Mouse (Mus musculus) common myeloid progenitor, adult 5-6 weeks (primary cell): Measurements from ENCODE around the gene Pax8. TPM values are rescaled to one million over a fixed set of nuclear protein-coding genes. Genes with fewer than 3 reads are reported as not detected.

ENCODE experiments used
- ATAC-seq: replicated peaks from 2 replicates; pipeline ENCODE4 v1.8.0; 2016; ENCODE audit warnings: low read depth, mild to moderate bottlenecking, moderate TSS enrichment, inconsistent platforms; ENCODE audit not compliant: poor library complexity, severe bottlenecking
- total RNA-seq: library from RNA; stranded (forward); fragments of 200-1000, 187-1606 nt; gene quantifications from 2 replicates; pipeline ENCODE4 v1.2.3, GENCODE M21; 2017

Pax8 gene
- total RNA-seq, 1 experiment from 2014 or later, result not detected

GRCm38 (mm10) chr2:24421211-24421863 lies 54.1 kb downstream of the Pax8 start:
- ATAC-seq, result no peak

- ATAC-seq, result no peak
Observed at GRCm38 (mm10) chr2:24417564-24417963, 57.8 kb downstream of the Pax8 start.

GRCm38 (mm10) chr2:24417106-24417505 lies 58.3 kb downstream of the Pax8 start:
- no peak for ATAC-seq

- no peak for ATAC-seq
Observed at GRCm38 (mm10) chr2:24416668-24417067, 58.7 kb downstream of the Pax8 start.

- ATAC-seq, result no peak
Observed at GRCm38 (mm10) chr2:24413677-24414076, 61.7 kb downstream of the Pax8 start.

- no peak for ATAC-seq
Observed at GRCm38 (mm10) chr2:24413172-24413571, 62.2 kb downstream of the Pax8 start.

GRCm38 (mm10) chr2:24409166-24409565 lies 66.2 kb downstream of the Pax8 start:
- ATAC-seq, result peak; percentile 77

GRCm38 (mm10) chr2:24407701-24408485 lies 67.5 kb downstream of the Pax8 start:
- ATAC-seq, result no peak

- ATAC-seq, result peak; percentile 88
Observed at GRCm38 (mm10) chr2:24405345-24406012, 69.9 kb downstream of the Pax8 start.

- no peak for ATAC-seq
Observed at GRCm38 (mm10) chr2:24400711-24401110, 74.7 kb downstream of the Pax8 start.

- ATAC-seq, result 0 out of 2 replicates have a peak, but pooled peaks have one; percentile 41
Observed at GRCm38 (mm10) chr2:24397115-24397514, 78.3 kb downstream of the Pax8 start.

- no peak for ATAC-seq
Observed at GRCm38 (mm10) chr2:24393251-24393650, 82.1 kb downstream of the Pax8 start.

GRCm38 (mm10) chr2:24387361-24388283 lies 87.8 kb downstream of the Pax8 start:
- no peak for ATAC-seq

- no peak for ATAC-seq
Observed at GRCm38 (mm10) chr2:24386964-24387320, 88.5 kb downstream of the Pax8 start.

GRCm38 (mm10) chr2:24386158-24386963 lies 89.0 kb downstream of the Pax8 start:
- ATAC-seq, result peak; percentile 76

- ATAC-seq, result peak; percentile 48
Observed at GRCm38 (mm10) chr2:24385111-24385961, 90.1 kb downstream of the Pax8 start.

- ATAC-seq, result no peak
Observed at GRCm38 (mm10) chr2:24384393-24384792, 91.0 kb downstream of the Pax8 start.

- ATAC-seq, result 0 out of 2 replicates have a peak, but pooled peaks have one; percentile 14
Observed at GRCm38 (mm10) chr2:24383636-24384035, 91.8 kb downstream of the Pax8 start.
